Mouse (Mus musculus): Measurements from ENCODE around the gene Arrb1.

The Arrb1 gene

GRCm38 (mm10) chr7:99580247-99580646, 45.0 kb downstream of the Arrb1 start:
- no peak for DNase-seq (ENCODE audit: low spot score)

- no peak for DNase-seq (ENCODE audit: low spot score)
Measured at GRCm38 (mm10) chr7:99582306-99582705, 47.0 kb downstream of the Arrb1 start.

GRCm38 (mm10) chr7:99582867-99583266, 47.6 kb downstream of the Arrb1 start:
- DNase-seq (ENCODE audit: low spot score) = no peak

GRCm38 (mm10) chr7:99583625-99584024, 48.4 kb downstream of the Arrb1 start:
- DNase-seq (ENCODE audit: low spot score) = no peak

- no peak for DNase-seq (ENCODE audit: low spot score)
Measured at GRCm38 (mm10) chr7:99585976-99586375, 50.7 kb downstream of the Arrb1 start.

GRCm38 (mm10) chr7:99590064-99590463, 54.8 kb downstream of the Arrb1 start:
- peak; percentile 35 for DNase-seq (ENCODE audit: low spot score)

GRCm38 (mm10) chr7:99590646-99591045, 55.4 kb downstream of the Arrb1 start:
- no peak for DNase-seq (ENCODE audit: low spot score)

GRCm38 (mm10) chr7:99592669-99593068, 57.4 kb downstream of the Arrb1 start:
- DNase-seq (ENCODE audit: low spot score) = no peak

GRCm38 (mm10) chr7:99593868-99594803, 58.9 kb downstream of the Arrb1 start:
- DNase-seq (ENCODE audit: low spot score) = no peak

- no peak for DNase-seq (ENCODE audit: low spot score)
Measured at GRCm38 (mm10) chr7:99598722-99599121, 63.5 kb downstream of the Arrb1 start.

GRCm38 (mm10) chr7:99603875-99604662, 68.8 kb downstream of the Arrb1 start:
- DNase-seq (ENCODE audit: low spot score) = no peak

- no peak for DNase-seq (ENCODE audit: low spot score)
Measured at GRCm38 (mm10) chr7:99605058-99605457, 69.8 kb downstream of the Arrb1 start.

GRCm38 (mm10) chr7:99606303-99606702, 71.0 kb downstream of the Arrb1 start:
- no peak for DNase-seq (ENCODE audit: low spot score)

GRCm38 (mm10) chr7:99606766-99607165, 71.5 kb downstream of the Arrb1 start:
- no peak for DNase-seq (ENCODE audit: low spot score)

- DNase-seq (ENCODE audit: low spot score) = no peak
Measured at GRCm38 (mm10) chr7:99607632-99608031, 72.4 kb downstream of the Arrb1 start.

GRCm38 (mm10) chr7:99618264-99618663, 83.0 kb downstream of the Arrb1 start:
- DNase-seq (ENCODE audit: low spot score) = no peak

GRCm38 (mm10) chr7:99618860-99619259, 83.6 kb downstream of the Arrb1 start:
- DNase-seq (ENCODE audit: low spot score) = no peak

GRCm38 (mm10) chr7:99625722-99626375, 90.6 kb downstream of the Arrb1 start:
- DNase-seq (ENCODE audit: low spot score) = peak; percentile 73

GRCm38 (mm10) chr7:99626376-99627270, 91.4 kb downstream of the Arrb1 start, which contains the start of gene Tpbgl:
Gene Tpbgl, minus strand, starts transcription at chr7:99627103.
- DNase-seq (ENCODE audit: low spot score) = no peak

- no peak for DNase-seq (ENCODE audit: low spot score)
Measured at GRCm38 (mm10) chr7:99627366-99627765, 92.1 kb downstream of the Arrb1 start.

- DNase-seq (ENCODE audit: low spot score) = no peak
Measured at GRCm38 (mm10) chr7:99632286-99632685, 97.0 kb downstream of the Arrb1 start.
